ENCODE assay signal across 12 mouse cellular contexts in the genomic region with DNA sequence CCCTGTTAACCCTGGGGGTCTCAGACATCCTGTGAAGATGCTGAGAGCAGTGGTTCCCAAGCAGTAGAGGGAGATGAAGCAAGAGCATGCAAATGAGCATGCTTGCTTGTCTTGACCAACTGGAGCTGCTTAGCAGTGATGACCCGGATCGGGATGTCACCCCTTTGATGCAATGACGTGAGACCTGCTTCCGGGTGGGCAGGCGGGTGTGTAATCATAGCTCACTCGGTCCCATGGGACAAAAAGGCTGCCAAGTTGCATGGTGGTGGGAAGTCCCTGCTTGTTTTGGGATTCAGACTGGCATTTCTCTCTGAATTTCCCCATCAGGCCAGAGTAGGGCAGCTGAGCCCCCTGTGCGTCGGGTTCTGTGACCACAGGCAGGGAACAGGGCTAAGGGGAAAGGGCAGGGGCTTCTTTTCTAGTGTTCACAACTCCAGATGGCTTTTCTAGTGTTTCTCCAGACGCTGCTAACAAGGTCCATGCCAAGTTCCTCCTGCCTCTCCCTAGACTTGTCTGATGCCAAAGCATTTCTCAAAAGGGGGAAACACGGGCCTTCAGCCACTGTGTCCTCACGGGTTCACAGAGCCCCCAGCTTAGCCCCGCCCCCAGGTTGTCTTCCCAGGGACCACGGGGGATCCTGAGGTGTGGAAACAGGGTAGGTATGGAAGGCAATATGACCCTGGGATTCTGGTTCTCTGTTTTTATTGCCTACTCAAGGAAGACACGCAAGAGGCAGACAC. TPM values are rescaled to one million over a fixed set of nuclear protein-coding genes. Genes with fewer than 3 reads are reported as not detected.
DNase-seq lines count a peak whose midpoint lies in the region; ATAC-seq and TF ChIP-seq lines count a peak whose summit lies in the region.
"Had no signal": no experiment of that assay in that cellular context is flagged by ENCODE, and none has a peak within 500 bp of the region (broad histone marks: within the 10 kb centered on the region; RNA-seq: fewer than 3 reads in every experiment).

No protein-coding gene starts in this region.

- ATAC-seq in lung, embryonic 16.5 days (ENCODE audit: low read depth): peak; percentile 7; the same call in 1 of the 2 replicates
- ATAC-seq: forebrain, embryonic 14.5 days had no signal

- TF ChIP-seq CTCF in lung, adult 2 months (IDR thresholded peaks at IDR 0.05; ENCODE audit: insufficient read depth, low read length): no peak

- H3K9me3 ChIP-seq in lung, embryonic 16.5 days (ENCODE audit: control insufficient read depth, low read length): no peaks in the 10 kb centered on the region
- H3K9me3 ChIP-seq in heart, embryonic 10.5 days: no peaks in the 10 kb centered on the region
- H3K9me3 ChIP-seq: hindbrain, embryonic 13.5 days had no signal

- no peak overlapping the region for H3K4me3 ChIP-seq in lung, embryonic 16.5 days (ENCODE audit: low read length)
- H3K4me3 ChIP-seq in lung, adult 2 months (replicated peaks; ENCODE audit: extremely low read depth, low read depth, low read length): no peak overlapping the region
- no peak overlapping the region for H3K4me3 ChIP-seq in heart, embryonic 10.5 days
- H3K4me3 ChIP-seq: hindbrain, embryonic 13.5 days had no signal

- 52% methylated on average over 14 of the region's 14 CpGs for WGBS in lung, embryonic 16.5 days
- 46% methylated on average over 14 of the region's 14 CpGs for WGBS in lung, adult 2 months
- 71% methylated on average over 14 of the region's 14 CpGs for WGBS in heart, embryonic 10.5 days

- peaks cover 34% of the 10 kb centered on the region for H3K4me1 ChIP-seq in lung, embryonic 16.5 days (replicated peaks; ENCODE audit: control insufficient read depth, insufficient read depth, low read length)
- H3K4me1 ChIP-seq in lung, adult 2 months (ENCODE audit: control insufficient read depth, insufficient read depth, low read length): peaks cover 4% of the 10 kb centered on the region; the same call in 1 of the 2 replicates
- peaks cover 59% of the 10 kb centered on the region for H3K4me1 ChIP-seq in heart, embryonic 10.5 days

- H3K27me3 ChIP-seq in lung, embryonic 16.5 days (ENCODE audit: control insufficient read depth, insufficient read depth, low read depth, low read length): no peaks in the 10 kb centered on the region
- H3K27me3 ChIP-seq in heart, embryonic 10.5 days (ENCODE audit: insufficient read depth, poor library complexity, severe bottlenecking): peaks cover 11% of the 10 kb centered on the region; the same call in 1 of the 2 replicates
- H3K27me3 ChIP-seq: hindbrain, embryonic 13.5 days had no signal

- DNase-seq in lung, adult 2 months: no peak
- DNase-seq in R1 (ENCODE audit: low read depth, low spot score): peak; percentile 43
- no peak for DNase-seq in heart, embryonic 10.5 days (ENCODE audit: low spot score)
- peak; percentile 52 for DNase-seq in lung, postnatal 36 days
- DNase-seq in cerebellum, adult 18-20 months: no peak
- DNase-seq in retina, postnatal 1 day: no peak
- DNase-seq in urinary bladder, postnatal 4 days (ENCODE audit: low spot score in 2 of 2): no peak
- DNase-seq: thymus, postnatal 4 days had no signal

- TF ChIP-seq POLR2A in lung, adult 2 months (IDR thresholded peaks at IDR 0.05; ENCODE audit: borderline replicate concordance, extremely low read depth, low read depth, low read length): no peak

- no peaks in the 10 kb centered on the region for H3K36me3 ChIP-seq in lung, embryonic 16.5 days (ENCODE audit: control insufficient read depth, insufficient read depth, low read length)
- no peaks in the 10 kb centered on the region for H3K36me3 ChIP-seq in heart, embryonic 10.5 days
- H3K36me3 ChIP-seq: hindbrain, embryonic 13.5 days had no signal

- no peak overlapping the region for H3K9ac ChIP-seq in lung, embryonic 16.5 days (ENCODE audit: low read length)
- H3K9ac ChIP-seq: hindbrain, embryonic 13.5 days had no signal

- no peak overlapping the region for H3K27ac ChIP-seq in lung, embryonic 16.5 days (ENCODE audit: low read length)
- peak overlapping the region; percentile 84 for H3K27ac ChIP-seq in heart, embryonic 10.5 days
- H3K27ac ChIP-seq: hindbrain, embryonic 13.5 days had no signal

- H3K4me2 ChIP-seq in lung, embryonic 16.5 days (ENCODE audit: low read depth, low read length): no peak overlapping the region
- H3K4me2 ChIP-seq: hindbrain, embryonic 13.5 days; midbrain, embryonic 11.5 days had no signal

RNA-seq across cellular contexts. Expression of gene Lif, which starts 42.5 kb away (rescaled TPM):
- polyA plus RNA-seq in lung, embryonic 16.5 days (2015; fragmentation: Nextera tagmentation; extraction: Ambion mirVana): 0.44 and 0.68 TPM in 2 replicates
- polyA plus RNA-seq in lung, adult 2 months (2012; rRNA removed): 3.5 and 4.9 TPM in 2 replicates
- polyA plus RNA-seq in heart, embryonic 10.5 days (2016; fragmentation: Nextera tagmentation; extraction: Ambion mirVana): 0.11 and 0.21 TPM in 2 replicates
- polyA plus RNA-seq: forebrain, embryonic 14.5 days; midbrain, embryonic 11.5 days had no signal

Comparison
In these comparisons a context has a peak if more than half of its experiments do, and no peak if none do; other contexts are left out.
1. DNase-seq: peak in R1 (single experiment) and lung, postnatal 36 days (single experiment); none in lung, adult 2 months (single experiment), heart, embryonic 10.5 days (single experiment), cerebellum, adult 18-20 months (0 of 2), retina, postnatal 1 day (single experiment) and urinary bladder, postnatal 4 days (0 of 2).